Mouse (Mus musculus): Measurements from ENCODE around the gene Xxylt1.

Xxylt1 gene

GRCm38 (mm10) chr16:31081125-31081664, at the start of gene Xxylt1:
Gene Xxylt1 (minus strand): TSS chr16:31081432.
- POLR2A ChIA-PET, result interaction anchor here in 3 of 4 experiments (0.5 to 3.6 kb wide), 31 partner anchors 10 to 488 kb away, joined by 3 to 20 read pairs (median 4); partner anchors contain the start of gene Acap2 (in 1 of the 3)
- CTCF ChIA-PET, result interaction anchor here in 3 of 4 experiments (0.5 to 3.3 kb wide), 14 partner anchors 9 to 692 kb away, joined by 3 to 41 read pairs (median 4); no protein-coding TSS in a partner anchor

- CTCF ChIA-PET, result no interaction called here
- POLR2A ChIA-PET, result no interaction called here
Measured at GRCm38 (mm10) chr16:31128116-31128515, 46.9 kb upstream of the Xxylt1 start.

GRCm38 (mm10) chr16:31124991-31125390, 43.8 kb upstream of the Xxylt1 start:
- ChIA-PET POLR2A (no interaction called here), CTCF (no interaction called here)

DNA sequence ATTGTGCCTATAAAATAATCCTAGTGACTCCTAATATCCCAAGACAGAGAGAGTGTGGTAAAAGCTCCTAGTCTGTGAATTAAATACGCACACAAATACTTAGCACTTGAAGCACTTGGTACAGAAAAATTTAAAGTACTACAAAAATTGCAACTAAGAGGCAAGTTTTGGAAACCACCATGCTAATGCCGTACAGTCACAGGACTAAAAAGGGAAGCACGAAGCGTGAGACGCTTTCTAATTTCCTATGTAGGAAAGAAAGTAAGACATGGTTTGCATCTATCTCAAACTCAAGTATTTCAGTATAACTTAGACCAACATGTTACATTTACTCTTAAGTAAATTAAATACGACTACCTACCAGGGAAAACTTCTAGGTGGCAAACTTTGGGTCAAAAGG, 40.4 kb upstream of the Xxylt1 start:
- ChIA-PET CTCF (no interaction called here), POLR2A (interaction anchor here in 2 of 4 experiments (1.1 to 1.4 kb wide), 2 partner anchors 12 to 253 kb away, joined by 3 to 4 read pairs; no protein-coding TSS in a partner anchor)

DNA sequence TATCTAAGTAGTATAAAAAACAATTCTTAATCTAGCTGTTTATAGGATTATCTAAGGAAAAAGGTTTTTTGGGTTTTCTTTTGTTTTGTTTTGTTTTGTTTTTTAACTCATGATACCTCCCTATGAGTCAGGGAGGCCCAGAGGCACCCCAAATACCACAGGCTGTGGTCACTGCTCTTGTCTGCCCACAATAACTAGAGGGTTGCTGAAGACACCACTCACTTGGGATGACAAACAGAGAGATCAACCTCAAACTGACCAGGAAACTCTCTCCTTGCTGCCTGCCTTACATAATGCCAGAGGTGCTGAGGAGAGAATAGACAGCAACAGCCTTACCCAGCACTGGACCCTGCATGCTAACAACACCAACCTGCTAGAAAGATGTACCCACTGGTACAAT, 32.4 kb upstream of the Xxylt1 start:
- POLR2A ChIA-PET, result interaction anchor here in 2 of 4 experiments (0.6 to 1.0 kb wide), 2 partner anchors 30 to 857 kb away, joined by 3 to 4 read pairs; no protein-coding TSS in a partner anchor
- CTCF ChIA-PET, result no interaction called here

DNA sequence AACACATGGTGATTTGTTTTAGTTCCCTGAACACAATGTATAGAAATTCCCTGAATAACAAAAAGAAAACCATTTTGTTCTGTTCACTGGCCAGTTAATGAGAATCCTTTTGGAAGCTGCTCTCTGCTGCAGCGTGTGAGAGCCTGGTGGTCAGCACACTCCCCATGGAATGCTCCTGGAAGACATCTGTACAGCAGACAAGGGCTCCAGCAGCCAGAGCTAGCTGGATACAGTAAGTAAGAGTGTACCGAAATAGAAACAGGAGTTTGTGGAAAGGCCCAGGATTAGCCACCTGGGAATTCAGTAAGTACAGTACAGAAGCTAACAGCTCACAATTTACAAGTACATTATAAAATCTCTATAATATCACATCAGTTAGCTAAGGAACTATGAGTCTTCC, 20.1 kb upstream of the Xxylt1 start:
- POLR2A ChIA-PET, result interaction anchor here in 1 of 4 experiments (1.6 kb wide), 1 partner anchor 11 kb away, joined by 3 read pairs; no protein-coding TSS in a partner anchor
- CTCF ChIA-PET, result interaction anchor here in 1 of 4 experiments (0.9 kb wide), 1 partner anchor 510 kb away, joined by 3 read pairs; no protein-coding TSS in a partner anchor

GRCm38 (mm10) chr16:31099906-31100305, 18.7 kb upstream of the Xxylt1 start:
- CTCF ChIA-PET, result no interaction called here
- POLR2A ChIA-PET, result no interaction called here

- ChIA-PET CTCF (interaction anchor here in 1 of 4 experiments (0.6 kb wide), 1 partner anchor 144 kb away, joined by 3 read pairs; no protein-coding TSS in a partner anchor), POLR2A (interaction anchor here in 1 of 4 experiments (1.1 kb wide), 1 partner anchor 14 kb away, joined by 3 read pairs; no protein-coding TSS in a partner anchor)
Measured at GRCm38 (mm10) chr16:31094036-31094435, 12.8 kb upstream of the Xxylt1 start.

DNA sequence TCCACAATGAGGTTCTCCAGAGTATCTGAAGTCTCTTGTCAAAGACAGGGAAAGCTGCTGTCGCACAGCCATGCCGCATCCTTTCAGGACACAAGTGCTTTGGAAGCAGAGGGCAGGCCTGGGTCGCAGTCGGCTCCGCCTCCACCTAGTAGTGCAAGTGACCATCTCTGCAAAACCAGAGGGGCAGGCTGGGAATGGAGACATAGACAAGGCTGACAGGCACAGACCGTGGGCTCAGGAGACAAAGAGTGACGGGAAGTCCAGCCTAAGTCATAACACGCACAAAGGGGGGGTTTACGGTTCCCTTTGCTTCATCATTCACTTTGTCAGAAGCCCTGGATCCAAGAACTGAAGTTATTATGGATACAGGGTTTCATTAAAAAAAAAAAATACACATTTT, 12.0 kb upstream of the Xxylt1 start:
- POLR2A ChIA-PET, result no interaction called here

DNA sequence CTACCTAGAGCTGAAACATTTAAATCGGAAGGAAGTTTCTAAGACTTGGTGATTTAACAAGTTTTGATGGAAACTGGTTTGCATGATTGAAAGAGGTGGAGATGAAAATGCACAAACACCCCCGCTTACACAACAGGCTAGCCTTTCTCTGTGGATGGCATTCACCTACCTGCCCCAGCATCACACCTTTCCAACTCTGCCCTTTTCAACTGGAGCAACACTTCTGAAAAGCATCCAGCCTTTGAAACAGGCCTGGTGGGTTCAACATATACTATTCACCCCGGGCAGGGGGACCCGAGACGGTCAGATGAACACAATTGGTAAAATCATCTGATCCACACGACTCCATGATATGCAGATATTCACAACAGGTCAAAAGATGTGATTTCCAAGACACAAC, 659 bp upstream of the Xxylt1 start:
- POLR2A ChIA-PET, result interaction anchor here in 3 of 4 experiments (0.5 to 3.6 kb wide), 17 partner anchors 10 to 981 kb away, joined by 3 to 20 read pairs (median 5); no protein-coding TSS in a partner anchor

More for the DNA sequence above, 12.0 kb upstream of the Xxylt1 start:
- CTCF ChIA-PET, result interaction anchor here in 2 of 4 experiments (0.6 to 1.2 kb wide), 2 partner anchors 144 to 333 kb away, joined by 3 to 4 read pairs; no protein-coding TSS in a partner anchor

DNA sequence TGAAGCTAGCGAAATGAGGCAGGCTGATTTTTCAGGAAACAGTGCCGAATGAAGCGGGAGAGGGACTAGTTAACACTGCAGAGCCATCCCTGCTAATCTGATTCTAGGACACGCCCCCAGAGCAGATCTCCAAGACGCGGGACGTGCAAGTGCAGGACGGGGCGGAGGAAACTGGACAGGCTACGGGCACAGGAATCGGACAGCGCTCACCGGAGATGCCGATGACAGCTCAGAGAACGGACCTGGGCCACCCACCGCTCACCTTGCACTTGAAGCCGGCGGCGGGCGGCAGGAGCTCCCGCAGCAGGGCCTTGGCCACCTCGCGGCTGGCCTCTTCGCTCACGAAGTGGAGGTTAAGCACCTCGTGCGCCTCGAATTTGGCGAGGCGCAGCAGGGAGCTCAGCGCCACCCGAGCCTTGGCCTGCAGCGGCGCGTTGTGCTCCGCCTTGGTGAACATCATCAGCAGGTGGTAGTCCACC, 620 bp downstream of the Xxylt1 start:
- ChIA-PET CTCF (interaction anchor here (0.5 to 3.3 kb wide), 16 partner anchors 9 to 479 kb away, joined by 3 to 41 read pairs (median 4); no protein-coding TSS in a partner anchor), POLR2A (interaction anchor here in 3 of 4 experiments (0.5 to 3.6 kb wide), 30 partner anchors 10 to 487 kb away, joined by 3 to 20 read pairs (median 4); partner anchors contain the start of gene Acap2 (in 1 of the 3))

More for the DNA sequence above, 659 bp upstream of the Xxylt1 start:
- CTCF ChIA-PET, result interaction anchor here in 3 of 4 experiments (0.5 to 3.3 kb wide), 8 partner anchors 10 to 691 kb away, joined by 3 to 41 read pairs (median 5); no protein-coding TSS in a partner anchor

DNA sequence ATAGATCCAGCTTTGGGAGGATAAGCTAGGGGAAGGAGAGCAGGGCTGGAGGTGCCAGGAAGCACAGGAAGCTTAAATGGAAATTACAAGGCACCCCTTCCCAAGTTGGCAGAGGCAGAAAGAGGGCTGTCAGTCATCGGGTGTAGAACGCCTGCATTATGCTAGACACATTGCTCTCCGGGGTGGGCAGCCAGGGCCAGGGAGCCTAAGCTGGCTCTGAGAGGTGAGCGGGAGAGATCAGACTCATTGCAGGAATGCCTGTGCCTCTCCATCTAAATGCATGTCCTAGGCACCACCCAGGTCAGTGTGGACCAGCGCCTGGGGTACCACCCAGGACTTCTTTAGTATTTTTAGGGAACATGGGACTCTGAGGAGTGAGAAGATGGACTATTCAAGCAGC, 3.8 kb downstream of the Xxylt1 start:
- ChIA-PET POLR2A (interaction anchor here in 1 of 4 experiments (0.8 kb wide), 1 partner anchor 476 kb away, joined by 3 read pairs; no protein-coding TSS in a partner anchor), CTCF (no interaction called here)

DNA sequence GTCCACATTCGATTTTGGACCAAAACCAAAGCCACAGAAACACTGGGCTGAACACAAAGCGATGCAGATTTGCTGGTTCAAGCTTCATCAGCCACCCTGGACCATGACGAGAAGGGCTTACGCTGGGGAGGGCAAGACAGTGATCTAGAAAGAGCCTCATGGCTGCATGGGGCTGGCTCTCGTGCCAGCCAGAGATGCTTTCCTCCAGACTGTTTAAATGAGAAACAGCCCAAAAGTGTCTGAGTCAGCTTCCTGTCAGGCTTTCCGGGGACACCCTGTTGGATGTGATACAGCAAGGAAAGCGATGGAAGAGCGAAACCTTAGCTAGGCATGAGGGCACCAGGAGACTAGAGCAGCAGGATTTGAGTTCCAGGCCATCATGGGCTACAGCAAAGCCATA, 4.8 kb downstream of the Xxylt1 start:
- ChIA-PET CTCF (no interaction called here), POLR2A (interaction anchor here in 1 of 4 experiments (0.5 kb wide), 1 partner anchor 565 kb away, joined by 4 read pairs; no protein-coding TSS in a partner anchor)

DNA sequence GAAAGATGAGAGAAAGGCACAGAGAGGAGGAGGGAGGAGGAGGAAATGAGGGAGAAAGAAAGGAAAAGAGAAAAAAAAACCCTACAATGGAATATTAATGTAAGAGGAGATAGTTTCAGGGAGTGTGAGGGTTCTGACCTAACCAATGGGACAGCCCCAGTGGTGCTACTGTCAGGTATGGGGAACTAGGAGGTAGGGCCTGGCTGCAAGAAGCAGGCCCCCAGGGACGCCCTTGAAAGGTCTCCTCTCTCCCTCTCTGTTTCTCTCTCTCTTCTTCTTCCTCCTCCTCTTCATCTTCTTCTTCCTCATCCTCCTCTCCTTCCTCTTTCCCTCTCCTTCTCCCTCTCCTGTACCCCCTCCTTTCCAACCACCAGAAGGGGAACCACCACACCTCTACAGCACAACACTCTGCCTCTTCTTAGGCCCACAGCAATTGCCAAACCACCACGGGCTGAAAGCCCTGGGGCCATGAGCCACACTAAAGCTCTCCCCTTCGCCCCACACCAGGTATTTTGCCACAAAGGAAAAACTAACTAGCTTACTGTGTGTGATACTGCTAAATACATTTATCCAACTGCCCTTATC, 6.8 kb downstream of the Xxylt1 start:
- ChIA-PET POLR2A (no interaction called here), CTCF (interaction anchor here in 1 of 4 experiments (0.7 kb wide), 1 partner anchor 201 kb away, joined by 3 read pairs; no protein-coding TSS in a partner anchor)

- CTCF ChIA-PET, result interaction anchor here in 3 of 4 experiments (0.5 to 2.6 kb wide), 13 partner anchors 8 to 690 kb away, joined by 3 to 26 read pairs (median 4); partner anchors contain the start of genes Fam43a (in 1 of the 3) and Xxylt1 (in 1 of the 3)
- POLR2A ChIA-PET, result interaction anchor here in 2 of 4 experiments (1.2 to 2.7 kb wide), 7 partner anchors 9 to 500 kb away, joined by 3 to 20 read pairs (median 7); partner anchors contain the start of genes Xxylt1 (in 2 of the 2) and Fam43a (in 1 of the 2)
Measured at GRCm38 (mm10) chr16:31071731-31072130, 9.5 kb downstream of the Xxylt1 start.

GRCm38 (mm10) chr16:31070358-31071133, 10.7 kb downstream of the Xxylt1 start:
- CTCF ChIA-PET, result interaction anchor here (0.5 to 2.6 kb wide), 126 partner anchors 8 to 808 kb away, joined by 3 to 41 read pairs (median 4); partner anchors contain the start of genes Xxylt1 (in 3 of the 4) and Fam43a (in 1 of the 4)
- POLR2A ChIA-PET, result interaction anchor here in 3 of 4 experiments (0.6 to 2.7 kb wide), 44 partner anchors 10 to 518 kb away, joined by 3 to 22 read pairs (median 5); partner anchors contain the start of genes Fam43a (in 3 of the 3) and Xxylt1 (in 3 of the 3)

DNA sequence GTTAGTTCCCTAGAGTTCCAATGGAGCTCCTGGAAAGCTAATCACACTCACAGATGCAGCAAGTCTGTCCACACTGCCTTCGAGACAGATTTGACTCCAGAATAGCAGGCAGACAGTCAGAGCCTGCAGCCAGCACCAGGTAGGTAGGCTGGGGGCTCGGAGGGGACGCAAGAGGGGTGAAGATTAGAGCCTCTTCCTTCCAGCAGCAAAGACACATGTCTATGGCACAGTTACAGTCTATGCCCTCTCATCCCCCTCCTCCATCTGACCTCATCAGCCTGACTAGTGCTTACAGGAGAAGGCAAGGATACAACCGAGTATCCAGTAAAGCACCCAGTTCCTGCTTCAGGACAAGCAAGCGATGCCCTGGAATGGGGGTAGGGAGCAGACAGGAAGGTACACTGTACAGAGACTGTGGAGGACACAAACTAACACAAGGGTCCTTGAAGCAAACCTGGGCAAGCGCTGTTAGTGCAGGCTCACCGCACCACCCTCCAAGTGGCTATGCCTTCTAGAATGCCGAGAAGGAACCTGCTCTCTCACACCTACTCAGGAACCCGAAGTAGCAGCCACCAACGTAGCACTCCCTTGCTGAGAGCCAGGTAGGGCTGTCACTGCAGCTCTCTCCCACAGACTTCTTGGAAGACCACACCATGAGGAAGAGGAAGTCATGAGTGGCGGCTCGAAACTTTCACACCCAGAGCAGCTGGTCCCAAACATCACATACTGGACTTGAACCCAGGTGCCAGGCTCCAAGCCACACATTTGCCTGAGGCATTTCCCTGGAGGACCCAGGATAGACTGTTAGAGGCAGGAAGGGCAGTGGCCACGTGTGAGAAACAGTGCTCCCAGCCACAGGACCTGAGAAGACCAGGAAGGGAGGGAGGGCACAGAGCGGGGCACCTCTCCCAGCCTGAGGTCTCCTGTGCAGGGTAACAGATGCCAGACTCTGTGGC, 11.7 kb downstream of the Xxylt1 start:
- CTCF ChIA-PET, result interaction anchor here in 3 of 4 experiments (0.6 to 1.6 kb wide), 9 partner anchors 64 to 557 kb away, joined by 3 to 14 read pairs (median 7); no protein-coding TSS in a partner anchor

More for the DNA sequence above, 11.7 kb downstream of the Xxylt1 start:
- POLR2A ChIA-PET, result interaction anchor here in 3 of 4 experiments (0.8 to 2.7 kb wide), 19 partner anchors 9 to 558 kb away, joined by 3 to 22 read pairs (median 6); partner anchors contain the start of genes Xxylt1 (in 3 of the 3) and Fam43a (in 2 of the 3)

Data from embryonic stem cell, embryonic (primary cell).